Mouse (Mus musculus) MEL (cell line): ENCODE measurements at regions not wholly inside any gene's neighbourhood (a gene's known extent, or its start where the extent isn't known, plus 50 kb on each side); places are given as distances from the start of the nearest gene placed in this dataset.

Source experiments
- CTCF ChIP-seq, 3 experiments: IDR thresholded peaks in 2 of 3; conservative IDR thresholded peaks in 1 of 3; 2 replicates each; pipeline ENCODE4 v1.5.1; 2011 to 2012; ENCODE audit warnings: low read length in 3 of 3, low read depth in 2 of 3, mild to moderate bottlenecking in 2 of 3, improper control_type of control experiment in 1 of 3, inconsistent platforms in 1 of 3, mixed read lengths in 1 of 3, moderate library complexity in 1 of 3; ENCODE audit not compliant: control insufficient read depth in 1 of 3, insufficient read depth in 1 of 3, poor library complexity in 1 of 3, severe bottlenecking in 1 of 3
- EP300 ChIP-seq, 2 experiments: IDR thresholded peaks; 2 replicates each; pipeline ENCODE4 v1.6.1; 2011; ENCODE audit warnings: improper control_type of control experiment in 2 of 2, low read length in 2 of 2, low read depth in 1 of 2, mild to moderate bottlenecking in 1 of 2
- ETS1 ChIP-seq: IDR thresholded peaks from 2 replicates; pipeline ENCODE4 v1.6.1; 2012; ENCODE audit warnings: low read depth, mild to moderate bottlenecking, inconsistent platforms, low read length, improper control_type of control experiment, moderate library complexity
- GATA1 ChIP-seq: IDR thresholded peaks from 2 replicates; pipeline ENCODE4 v1.6.1; 2011; ENCODE audit warnings: low read depth, low read length, improper control_type of control experiment
- KAT2A ChIP-seq: conservative IDR thresholded peaks from 2 replicates; pipeline ENCODE4 v1.6.1; 2012; ENCODE audit warnings: low read depth, low read length, improper control_type of control experiment, inconsistent platforms
- MEF2A ChIP-seq: IDR thresholded peaks from 2 replicates; pipeline ENCODE4 v1.6.1; 2014; ENCODE audit warnings: low read depth, mild to moderate bottlenecking, inconsistent platforms, low read length, improper control_type of control experiment; ENCODE audit not compliant: poor library complexity, insufficient replicate concordance, severe bottlenecking; ENCODE audit errors: extremely low read depth
- NELFE ChIP-seq: IDR thresholded peaks from 2 replicates; pipeline ENCODE4 v1.6.1; 2011; ENCODE audit warnings: low read depth, low read length, improper control_type of control experiment
- POLR2A ChIP-seq, 2 experiments: IDR thresholded peaks; 2 replicates each; pipeline ENCODE4 v1.6.1; 2011 to 2012; ENCODE audit warnings: low read length in 2 of 2, mild to moderate bottlenecking in 2 of 2, control low read depth in 1 of 2, improper control_type of control experiment in 1 of 2, low read depth in 1 of 2, moderate library complexity in 1 of 2; ENCODE audit not compliant: control insufficient read depth in 1 of 2, insufficient read depth in 1 of 2, poor library complexity in 1 of 2
- SIN3A ChIP-seq: IDR thresholded peaks from 2 replicates; pipeline ENCODE4 v1.6.1; 2012; ENCODE audit warnings: low read length, improper control_type of control experiment, inconsistent platforms
- TAL1 ChIP-seq: IDR thresholded peaks from 2 replicates; pipeline ENCODE4 v1.6.1; 2012; ENCODE audit warnings: mild to moderate bottlenecking, inconsistent platforms, low read length, moderate library complexity, mixed read lengths
- ZMIZ1 ChIP-seq: IDR thresholded peaks from 2 replicates; pipeline ENCODE4 v1.6.1; 2012; ENCODE audit warnings: low read depth, mild to moderate bottlenecking, inconsistent platforms, low read length, improper control_type of control experiment, moderate library complexity

DNA sequence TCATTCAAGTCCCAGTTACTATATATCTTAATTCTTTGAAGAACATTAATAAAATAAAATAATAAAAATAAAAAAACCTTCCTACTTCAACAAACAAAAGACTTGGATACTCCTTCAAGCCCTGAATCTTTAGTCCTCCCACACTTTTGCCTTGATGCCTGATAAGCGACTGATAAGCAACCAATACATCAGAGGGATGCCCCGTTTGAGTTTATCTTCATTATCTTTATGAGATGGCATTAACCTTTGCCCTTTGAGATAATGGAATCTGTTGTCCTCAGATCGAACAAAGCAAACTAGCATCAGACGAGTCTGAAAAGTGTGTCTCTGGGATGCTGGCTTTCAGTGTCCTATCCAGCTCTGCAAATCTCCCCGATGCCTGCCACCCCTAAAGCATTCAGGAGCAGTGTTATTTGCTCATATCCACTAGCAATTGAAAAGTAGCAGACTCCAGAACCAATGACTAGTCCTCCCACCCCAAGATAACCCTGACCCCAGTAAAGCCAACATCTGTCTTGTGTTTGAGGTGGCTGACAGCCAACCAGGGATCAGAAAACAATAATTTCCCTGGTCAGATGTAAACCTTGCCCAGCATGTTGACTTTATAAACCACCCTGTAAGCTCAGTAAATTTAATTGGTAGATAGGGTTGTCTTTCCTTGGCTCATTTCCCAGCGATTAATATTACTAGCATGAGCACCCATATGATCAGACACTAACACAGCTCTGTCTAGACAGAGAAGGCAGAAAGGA lies 106.2 kb downstream of the Atp6ap1l start:
- TF ChIP-seq ZMIZ1, result no peak
- TF ChIP-seq CTCF (IDR thresholded peaks at IDR 0.05 in 2 of 3, conservative IDR thresholded peaks at IDR 0.05 in 1 of 3; ENCODE audit: control insufficient read depth in 1 of 3, insufficient read depth in 1 of 3, low read depth in 2 of 3, low read length in 3 of 3, poor library complexity in 1 of 3, severe bottlenecking in 1 of 3), result no peak
- TF ChIP-seq KAT2A, result no peak
- TF ChIP-seq POLR2A (IDR thresholded peaks at IDR 0.05; ENCODE audit: control insufficient read depth in 1 of 2, insufficient read depth in 1 of 2, low read depth in 1 of 2, low read length in 2 of 2, poor library complexity in 1 of 2), result no peak
- no peak for TF ChIP-seq MEF2A
- no peak for TF ChIP-seq EP300 (IDR thresholded peaks at IDR 0.05; ENCODE audit: low read depth in 1 of 2, low read length in 2 of 2)
- no peak for TF ChIP-seq ETS1
- TF ChIP-seq GATA1, result no peak
- no peak for TF ChIP-seq NELFE
- no peak for TF ChIP-seq SIN3A
- no peak for TF ChIP-seq TAL1
